Mouse (Mus musculus) ES-Bruce4 (cell line): ENCODE results near the gene Brms1. TPM values are rescaled to one million over a fixed set of nuclear protein-coding genes. Genes with fewer than 3 reads are reported as not detected.

Source experiments
- H3K27ac ChIP-seq: 2 replicates; pipeline ENCODE4 v1.5.1; 2012; ENCODE audit warnings: low read length, inconsistent platforms; ENCODE audit not compliant: insufficient read depth
- H3K27me3 ChIP-seq: 2 replicates; pipeline ENCODE4 v1.6.1; 2012; ENCODE audit warnings: mild to moderate bottlenecking, low read length, inconsistent platforms; ENCODE audit not compliant: control insufficient read depth, poor library complexity, insufficient read depth, severe bottlenecking
- H3K36me3 ChIP-seq: 2 replicates; pipeline ENCODE4 v1.6.1; 2012; ENCODE audit warnings: inconsistent platforms, mild to moderate bottlenecking, low read length, moderate library complexity; ENCODE audit not compliant: control insufficient read depth, poor library complexity, insufficient read depth, severe bottlenecking
- H3K4me1 ChIP-seq: one replicate; pipeline ENCODE4 v1.8.1; 2011; ENCODE audit warnings: low read length; ENCODE audit not compliant: control insufficient read depth, insufficient read depth
- H3K4me3 ChIP-seq: 2 replicates; pipeline ENCODE4 v1.5.1; 2011; ENCODE audit warnings: low read depth, mild to moderate bottlenecking, low read length
- H3K9ac ChIP-seq: 2 replicates; pipeline ENCODE4 v1.6.1; 2012; ENCODE audit warnings: low read depth, mild to moderate bottlenecking, inconsistent platforms; ENCODE audit not compliant: poor library complexity, severe bottlenecking
- H3K9me3 ChIP-seq: replicated peaks from 2 replicates; pipeline ENCODE4 v1.6.1; 2012; ENCODE audit warnings: mild to moderate bottlenecking, low read length, inconsistent platforms; ENCODE audit not compliant: control insufficient read depth, poor library complexity, insufficient read depth, severe bottlenecking
- CTCF ChIP-seq: IDR thresholded peaks from one replicate; pipeline ENCODE4 v1.8.1; 2011; ENCODE audit warnings: low read depth, low read length
- EP300 ChIP-seq: IDR thresholded peaks from 2 replicates; pipeline ENCODE4 v1.6.1; 2011; ENCODE audit warnings: low read depth, low read length; ENCODE audit not compliant: insufficient read depth
- POLR2A ChIP-seq: IDR thresholded peaks from one replicate; pipeline ENCODE4 v1.8.1; 2011; ENCODE audit warnings: low read length; ENCODE audit not compliant: insufficient read depth
- polyA plus RNA-seq: library from polyadenylated mRNA; stranded (reverse); fragments of >200 nt; gene quantifications from 2 replicates; pipeline ENCODE4 v1.2.4, GENCODE M21; 2011; ENCODE audit warnings: low read depth; ENCODE audit not compliant: missing spikeins, insufficient read depth, insufficient read length

The Brms1 gene
- polyA plus RNA-seq, 1 experiment = 24.0 TPM

DNA sequence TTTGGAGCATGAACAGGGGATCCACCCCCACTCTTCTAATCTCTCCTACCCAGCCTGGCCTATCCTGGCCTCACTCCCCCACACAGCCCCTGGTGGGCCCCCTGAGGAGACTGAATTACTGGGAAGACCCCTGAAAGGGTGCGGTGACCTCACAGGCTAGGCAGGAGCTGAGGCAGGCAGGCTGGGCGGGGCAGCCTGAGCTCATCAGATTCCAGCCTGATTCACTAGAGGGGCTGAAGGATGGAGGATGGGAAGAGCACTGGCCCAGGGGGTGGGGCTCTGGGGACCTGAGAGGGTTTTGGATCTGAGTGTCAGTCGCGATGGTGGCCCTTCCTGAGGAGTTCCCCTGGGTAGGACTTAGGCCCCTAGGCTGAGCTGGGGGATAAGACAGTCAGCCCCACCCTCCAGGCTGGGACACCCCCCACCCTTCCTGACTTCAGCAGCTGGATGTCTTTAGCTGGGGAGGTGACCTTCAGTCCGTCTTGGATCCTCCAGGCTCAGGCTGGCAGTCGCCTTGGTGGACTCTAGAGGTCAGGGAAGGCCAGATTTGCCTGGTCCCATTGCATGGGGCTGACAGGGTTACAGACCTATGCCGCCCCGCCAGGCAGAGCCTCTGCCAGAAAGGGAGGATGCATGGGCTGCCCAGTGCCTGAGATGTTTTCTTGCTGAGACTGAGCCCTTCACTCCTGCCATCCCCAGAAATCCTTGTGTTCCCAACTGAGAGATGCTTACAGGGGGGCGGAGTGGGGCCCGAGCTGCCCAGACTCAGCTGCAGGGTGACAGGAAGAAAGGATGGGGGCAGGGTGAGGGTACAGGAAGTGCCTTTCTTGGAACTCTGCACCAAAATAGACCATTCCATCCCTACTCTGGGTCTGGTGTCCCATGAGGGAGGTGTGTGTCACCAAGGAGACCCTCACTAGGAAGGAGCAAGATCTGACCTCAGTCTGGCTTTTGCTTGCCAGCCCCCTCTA is 17.9 kb downstream of the Brms1 start:
- peak overlapping the region; percentile 79 for H3K27ac ChIP-seq
- H3K36me3 ChIP-seq = no peaks in the 10 kb centered on the region
- peak; percentile 31; the same call in 1 of the 2 replicates for TF ChIP-seq EP300
- no peak for TF ChIP-seq CTCF
- peaks cover 28% of the 10 kb centered on the region for H3K4me1 ChIP-seq
- no peak overlapping the region for H3K4me3 ChIP-seq
- H3K27me3 ChIP-seq = no peaks in the 10 kb centered on the region
- H3K9ac ChIP-seq = no peak overlapping the region
- no peaks in the 10 kb centered on the region for H3K9me3 ChIP-seq

DNA sequence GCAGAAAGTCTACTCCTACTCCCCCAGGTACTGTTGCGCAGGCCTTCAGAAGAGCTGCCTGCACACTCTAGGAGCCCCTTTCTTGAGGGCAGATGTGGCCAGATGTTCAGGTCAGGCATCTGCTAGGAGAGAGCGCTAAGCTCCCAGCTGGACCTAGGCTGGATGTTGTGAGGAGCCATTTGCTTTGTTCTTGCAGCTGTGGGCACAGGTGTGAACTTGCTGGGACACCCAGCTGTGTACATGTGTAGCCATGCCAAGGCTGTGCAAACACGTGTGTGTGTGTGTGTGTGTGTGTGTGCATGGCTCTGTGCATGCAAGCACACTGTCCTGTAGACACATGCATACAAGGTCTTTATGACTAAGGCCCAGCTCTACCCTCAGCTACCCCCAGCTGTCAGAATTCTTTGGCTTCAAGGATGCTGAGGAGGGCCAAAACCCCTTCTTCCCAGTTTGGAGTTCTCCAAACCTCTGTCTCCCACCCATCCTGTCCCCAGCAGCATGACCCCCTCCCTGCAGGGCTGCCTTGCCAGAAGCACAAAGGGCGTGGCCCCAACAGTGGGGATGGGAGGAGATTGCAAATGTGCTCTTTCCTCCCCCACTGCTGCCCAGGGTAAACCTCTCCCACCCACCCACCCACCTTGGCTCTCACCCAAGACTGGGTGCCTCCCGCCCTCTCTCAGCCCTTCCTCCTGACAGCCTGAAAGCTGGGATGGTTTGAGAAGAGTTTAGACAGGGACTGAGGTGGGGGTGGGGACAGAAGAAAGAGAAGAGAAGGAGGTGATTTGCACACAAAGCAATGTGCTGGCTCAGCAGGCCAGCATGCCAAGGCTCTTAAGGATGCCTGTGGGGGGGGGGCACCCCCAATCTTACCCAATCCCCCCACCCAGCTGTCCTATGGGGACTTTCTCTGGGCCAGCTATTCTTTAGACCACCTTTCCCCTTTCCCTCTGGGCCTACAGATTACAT is 19.5 kb downstream of the Brms1 start:
- Histone ChIP-seq H3K27me3 (no peaks in the 10 kb centered on the region), H3K9me3 (no peaks in the 10 kb centered on the region), H3K27ac (peak overlapping the region; percentile 52), H3K4me1 (peaks cover 28% of the 10 kb centered on the region), H3K36me3 (no peaks in the 10 kb centered on the region), H3K9ac (no peak overlapping the region), H3K4me3 (no peak overlapping the region)
- TF ChIP-seq EP300 (no peak), POLR2A (no peak), CTCF (no peak)

DNA sequence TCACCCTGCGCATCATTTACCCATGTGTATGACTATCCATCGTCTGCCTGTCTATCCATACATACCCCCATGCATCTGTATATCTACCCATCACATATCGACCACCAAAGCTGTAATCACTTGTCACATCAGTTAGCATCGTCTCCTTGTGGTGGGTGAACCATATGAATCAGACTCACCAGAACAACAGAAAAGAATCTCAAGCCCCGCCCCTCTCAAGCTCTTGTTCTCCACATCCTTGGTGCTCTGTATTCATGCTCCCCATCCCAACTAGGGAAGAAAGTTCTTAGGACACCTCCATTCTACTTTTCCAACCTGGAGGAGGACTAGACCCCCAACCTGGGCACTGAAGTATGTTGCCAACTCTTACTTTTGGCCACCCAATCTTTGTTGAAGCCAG is 20.9 kb downstream of the Brms1 start:
- Histone ChIP-seq H3K4me1 (peaks cover 30% of the 10 kb centered on the region), H3K27me3 (no peaks in the 10 kb centered on the region), H3K9me3 (no peaks in the 10 kb centered on the region), H3K9ac (no peak overlapping the region), H3K27ac (no peak overlapping the region), H3K4me3 (no peak overlapping the region), H3K36me3 (no peaks in the 10 kb centered on the region)
- TF ChIP-seq EP300 = no peak
- no peak for TF ChIP-seq CTCF

DNA sequence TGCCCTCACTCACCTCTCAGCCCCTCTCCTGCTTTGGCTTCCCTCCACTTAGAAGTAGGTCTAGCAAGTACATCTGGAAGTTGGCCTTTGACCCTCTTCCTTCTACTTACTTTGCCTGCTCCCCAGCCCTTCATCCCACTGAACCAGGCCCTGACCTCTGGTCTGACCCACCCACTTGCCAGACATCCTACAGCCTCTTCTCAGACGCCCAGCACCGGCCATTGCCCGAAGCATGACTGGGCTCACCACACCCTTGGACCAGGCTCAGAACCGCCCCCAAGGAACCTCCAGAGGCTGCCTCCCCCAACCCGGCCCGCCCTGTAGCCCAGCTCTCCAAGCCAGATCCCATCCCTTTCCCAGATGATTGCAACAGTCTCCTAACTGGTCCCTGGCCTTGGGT is 21.3 kb downstream of the Brms1 start:
- no peak overlapping the region for H3K27ac ChIP-seq
- peaks cover 34% of the 10 kb centered on the region for H3K4me1 ChIP-seq
- no peak for TF ChIP-seq CTCF
- TF ChIP-seq POLR2A = no peak
- TF ChIP-seq EP300 = no peak
- H3K4me3 ChIP-seq = no peak overlapping the region
- H3K9ac ChIP-seq = no peak overlapping the region
- H3K27me3 ChIP-seq = no peaks in the 10 kb centered on the region
- no peaks in the 10 kb centered on the region for H3K36me3 ChIP-seq
- H3K9me3 ChIP-seq = no peaks in the 10 kb centered on the region

DNA sequence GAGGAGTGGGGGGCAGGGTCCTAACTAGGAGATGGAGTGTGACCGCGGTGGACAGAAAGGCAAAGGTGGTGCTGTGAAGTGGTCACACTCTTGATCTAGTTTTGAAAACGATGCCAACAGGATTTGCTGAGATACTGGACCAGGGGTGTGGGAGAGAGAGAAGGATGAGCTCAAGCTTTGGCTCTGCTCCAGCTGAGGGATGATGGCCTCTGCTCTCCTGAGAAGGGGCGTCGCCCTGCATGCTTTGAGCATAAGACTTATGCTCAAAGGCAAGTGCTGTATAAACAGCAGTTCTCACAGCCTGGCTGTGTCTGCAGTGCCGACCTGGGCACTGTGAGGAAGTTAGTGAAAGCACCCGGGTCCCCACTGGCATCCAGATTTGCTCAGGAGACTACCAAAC is 23.9 kb downstream of the Brms1 start:
- Histone ChIP-seq H3K9ac (no peak overlapping the region), H3K36me3 (no peaks in the 10 kb centered on the region), H3K27ac (no peak overlapping the region), H3K9me3 (no peaks in the 10 kb centered on the region), H3K27me3 (no peaks in the 10 kb centered on the region), H3K4me1 (peaks cover 22% of the 10 kb centered on the region), H3K4me3 (no peak overlapping the region)
- TF ChIP-seq EP300 = no peak
